Mouse (Mus musculus): ENCODE data around the gene Prdm16. TPM values are rescaled to one million over a fixed set of nuclear protein-coding genes. Genes with fewer than 3 reads are reported as not detected.

The Prdm16 gene
- total RNA-seq, 2 experiments from 2014 or later, result 0.85 to 7.7 TPM

GRCm38 (mm10) chr4:154570451-154570881, 66.2 kb downstream of the Prdm16 start:
- ATAC-seq (replicated peaks; ENCODE audit: low FRiP score, low TSS enrichment, poor library complexity, severe bottlenecking), result no peak

- no peak for ATAC-seq (replicated peaks; ENCODE audit: low FRiP score, low TSS enrichment, poor library complexity, severe bottlenecking)
These were observed 66.8 kb downstream of the Prdm16 start for GRCm38 (mm10) chr4:154569845-154570244.

- ATAC-seq (replicated peaks; ENCODE audit: low FRiP score, low TSS enrichment, poor library complexity, severe bottlenecking), result no peak
These were observed 67.9 kb downstream of the Prdm16 start for GRCm38 (mm10) chr4:154568798-154569197.

GRCm38 (mm10) chr4:154567942-154568341, 68.7 kb downstream of the Prdm16 start:
- no peak for ATAC-seq (replicated peaks; ENCODE audit: low FRiP score, low TSS enrichment, poor library complexity, severe bottlenecking)

GRCm38 (mm10) chr4:154563201-154563600, 73.5 kb downstream of the Prdm16 start:
- 0 out of 2 replicates have a peak, but pooled peaks have one; percentile 12 for ATAC-seq (replicated peaks; ENCODE audit: low FRiP score, low TSS enrichment, poor library complexity, severe bottlenecking)

- ATAC-seq (replicated peaks; ENCODE audit: low FRiP score, low TSS enrichment, poor library complexity, severe bottlenecking), result no peak
These were observed 78.6 kb downstream of the Prdm16 start for GRCm38 (mm10) chr4:154558041-154558440.

- no peak for ATAC-seq (replicated peaks; ENCODE audit: low FRiP score, low TSS enrichment, poor library complexity, severe bottlenecking)
These were observed 79.5 kb downstream of the Prdm16 start for GRCm38 (mm10) chr4:154557168-154557567.

GRCm38 (mm10) chr4:154556418-154556817, 80.3 kb downstream of the Prdm16 start:
- no peak for ATAC-seq (replicated peaks; ENCODE audit: low FRiP score, low TSS enrichment, poor library complexity, severe bottlenecking)

GRCm38 (mm10) chr4:154549961-154550393, 86.7 kb downstream of the Prdm16 start:
- ATAC-seq (replicated peaks; ENCODE audit: low FRiP score, low TSS enrichment, poor library complexity, severe bottlenecking), result peak; percentile 33

- ATAC-seq (replicated peaks; ENCODE audit: low FRiP score, low TSS enrichment, poor library complexity, severe bottlenecking), result 0 out of 2 replicates have a peak, but pooled peaks have one; percentile 11
These were observed 87.2 kb downstream of the Prdm16 start for GRCm38 (mm10) chr4:154549497-154549896.

- no peak for ATAC-seq (replicated peaks; ENCODE audit: low FRiP score, low TSS enrichment, poor library complexity, severe bottlenecking)
These were observed 89.4 kb downstream of the Prdm16 start for GRCm38 (mm10) chr4:154547176-154547855.

- no peak for ATAC-seq (replicated peaks; ENCODE audit: low FRiP score, low TSS enrichment, poor library complexity, severe bottlenecking)
These were observed 91.4 kb downstream of the Prdm16 start for GRCm38 (mm10) chr4:154545296-154545695.

- ATAC-seq (replicated peaks; ENCODE audit: low FRiP score, low TSS enrichment, poor library complexity, severe bottlenecking), result no peak
These were observed 92.8 kb downstream of the Prdm16 start for GRCm38 (mm10) chr4:154543921-154544320.

- no peak for ATAC-seq (replicated peaks; ENCODE audit: low FRiP score, low TSS enrichment, poor library complexity, severe bottlenecking)
These were observed 93.5 kb downstream of the Prdm16 start for GRCm38 (mm10) chr4:154543128-154543527.

GRCm38 (mm10) chr4:154542568-154542967, 94.1 kb downstream of the Prdm16 start:
- peak; percentile 71 for ATAC-seq (replicated peaks; ENCODE audit: low FRiP score, low TSS enrichment, poor library complexity, severe bottlenecking)

- peak; percentile 83 for ATAC-seq (replicated peaks; ENCODE audit: low FRiP score, low TSS enrichment, poor library complexity, severe bottlenecking)
These were observed 94.9 kb downstream of the Prdm16 start for GRCm38 (mm10) chr4:154541632-154542276.

GRCm38 (mm10) chr4:154540671-154541070, 96.0 kb downstream of the Prdm16 start:
- ATAC-seq (replicated peaks; ENCODE audit: low FRiP score, low TSS enrichment, poor library complexity, severe bottlenecking), result no peak

- no peak for ATAC-seq (replicated peaks; ENCODE audit: low FRiP score, low TSS enrichment, poor library complexity, severe bottlenecking)
These were observed 97.0 kb downstream of the Prdm16 start for GRCm38 (mm10) chr4:154539703-154540102.

- no peak for ATAC-seq (replicated peaks; ENCODE audit: low FRiP score, low TSS enrichment, poor library complexity, severe bottlenecking)
These were observed 97.9 kb downstream of the Prdm16 start for GRCm38 (mm10) chr4:154538727-154539126.

- ATAC-seq (replicated peaks; ENCODE audit: low FRiP score, low TSS enrichment, poor library complexity, severe bottlenecking), result no peak
These were observed 100.6 kb downstream of the Prdm16 start for GRCm38 (mm10) chr4:154536110-154536509.

- peak; percentile 39 for ATAC-seq (replicated peaks; ENCODE audit: low FRiP score, low TSS enrichment, poor library complexity, severe bottlenecking)
These were observed 105.3 kb downstream of the Prdm16 start for GRCm38 (mm10) chr4:154531368-154531767.
